Mouse (Mus musculus): ENCODE data around the gene Ckap2l.

Gene Ckap2l

DNA sequence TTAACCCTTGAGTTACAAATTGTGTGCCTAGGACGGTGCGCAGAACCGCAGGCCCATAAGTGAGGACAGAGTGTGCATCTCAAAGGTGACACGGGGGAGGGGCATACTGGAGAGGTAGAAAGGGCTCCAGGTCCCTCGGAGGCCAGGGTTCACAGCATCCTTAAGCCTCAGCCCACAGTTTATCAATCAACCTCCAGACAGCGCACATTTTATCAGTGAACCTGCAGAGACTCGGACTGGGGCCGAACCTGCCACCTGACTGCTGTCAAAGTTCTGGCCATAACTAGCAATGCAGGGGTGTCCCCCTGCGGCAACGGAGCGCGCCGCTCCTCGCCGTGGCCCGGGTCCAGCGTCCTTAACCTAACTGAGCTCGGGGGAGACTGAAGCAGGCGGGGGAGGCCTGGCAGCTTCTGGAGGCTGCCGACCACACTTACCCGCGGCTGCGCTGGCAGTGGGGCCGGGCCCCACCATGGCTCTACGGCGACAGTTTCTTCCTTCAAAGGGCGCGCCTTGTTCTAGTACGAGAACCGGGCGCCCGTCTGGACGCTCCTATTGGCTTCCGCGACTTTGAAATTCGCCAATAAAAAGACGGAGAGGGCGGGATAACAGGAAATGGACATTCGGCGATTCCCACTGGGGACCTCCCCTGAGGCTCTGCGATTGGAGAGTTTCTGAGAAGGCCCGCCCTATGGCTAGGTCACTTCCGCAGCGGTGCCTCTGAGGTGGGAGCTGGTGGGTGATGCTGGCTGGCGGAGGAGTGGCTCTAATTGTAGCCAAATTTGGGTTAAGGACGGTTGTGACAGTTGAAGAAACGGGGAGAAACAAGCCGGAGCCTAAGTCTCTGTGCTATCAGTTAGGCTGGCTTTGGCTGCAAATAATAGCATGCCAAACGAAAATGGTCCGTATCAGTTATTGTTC is at the start of gene Ckap2l:
Gene Ckap2l (minus strand): TSS at position 542 of the 918 bp plus-strand sequence.
- peak; percentile 99 for DNase-seq (ENCODE audit: low spot score in 2 of 2)

DNA sequence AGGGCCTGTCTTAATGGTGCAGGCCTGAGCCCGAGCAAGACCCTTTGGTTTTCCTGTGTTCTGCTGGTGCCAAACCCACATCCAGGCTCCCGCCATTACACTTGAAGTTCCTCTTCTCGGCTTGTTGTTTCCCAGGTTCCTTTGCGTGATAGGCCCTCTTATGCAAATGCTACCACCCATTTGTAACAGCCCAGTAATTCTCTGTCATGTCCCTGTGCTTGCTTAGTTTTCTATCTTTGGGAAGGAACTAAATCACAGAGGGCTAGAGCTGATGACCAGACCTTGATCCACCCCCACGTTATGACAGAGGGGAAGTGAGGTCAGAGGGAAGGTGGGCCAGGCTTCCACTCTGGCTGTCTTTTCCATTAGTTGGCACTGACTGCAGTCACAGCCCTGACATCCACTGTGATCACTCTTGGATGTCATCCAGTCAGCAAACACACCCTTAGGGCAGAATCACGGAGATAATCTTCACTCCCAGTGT is 41.2 kb upstream of the Ckap2l start:
- DNase-seq (ENCODE audit: low spot score in 2 of 2) = no peak

DNA sequence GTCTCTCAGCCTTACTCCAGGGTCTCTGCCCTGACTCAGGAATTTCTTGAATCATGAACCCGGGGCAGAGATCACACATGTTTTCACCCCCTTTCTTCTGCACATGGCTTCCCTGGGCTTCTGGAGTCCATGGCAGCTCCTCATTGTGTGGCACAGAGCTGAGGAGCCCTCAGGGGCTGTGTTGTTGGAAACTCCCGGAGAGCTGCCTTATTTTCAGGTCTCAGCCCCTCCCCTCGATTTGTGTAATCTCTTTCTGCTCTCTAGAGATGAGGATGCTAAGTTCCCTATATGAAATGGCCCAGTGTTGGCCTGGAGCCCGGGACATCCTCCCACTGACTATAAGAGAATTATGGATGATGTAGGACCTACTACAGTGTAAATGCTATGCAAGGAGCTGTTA is 36.5 kb upstream of the Ckap2l start:
- DNase-seq (ENCODE audit: low spot score in 2 of 2) = no peak

DNA sequence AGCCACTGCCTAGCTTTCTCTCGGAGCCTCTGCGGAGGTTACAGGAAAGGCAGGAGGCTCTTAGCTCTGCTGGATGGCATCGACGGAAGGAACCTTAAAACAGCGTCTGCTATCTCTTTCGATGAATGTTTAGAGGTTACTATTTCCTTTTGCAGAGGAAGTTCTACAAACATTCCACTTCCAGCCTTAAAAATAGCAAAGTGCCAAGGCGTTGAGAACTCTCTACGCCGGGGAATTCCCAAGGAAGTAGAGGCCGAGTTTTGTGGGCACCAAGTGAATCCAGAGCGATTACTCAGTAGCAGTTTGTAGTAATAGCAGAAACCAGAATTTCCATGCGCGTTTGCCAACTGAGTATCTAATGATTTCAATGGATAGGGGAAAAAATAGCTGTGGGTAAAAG is 33.5 kb upstream of the Ckap2l start:
- DNase-seq (ENCODE audit: low spot score in 2 of 2) = no peak

DNA sequence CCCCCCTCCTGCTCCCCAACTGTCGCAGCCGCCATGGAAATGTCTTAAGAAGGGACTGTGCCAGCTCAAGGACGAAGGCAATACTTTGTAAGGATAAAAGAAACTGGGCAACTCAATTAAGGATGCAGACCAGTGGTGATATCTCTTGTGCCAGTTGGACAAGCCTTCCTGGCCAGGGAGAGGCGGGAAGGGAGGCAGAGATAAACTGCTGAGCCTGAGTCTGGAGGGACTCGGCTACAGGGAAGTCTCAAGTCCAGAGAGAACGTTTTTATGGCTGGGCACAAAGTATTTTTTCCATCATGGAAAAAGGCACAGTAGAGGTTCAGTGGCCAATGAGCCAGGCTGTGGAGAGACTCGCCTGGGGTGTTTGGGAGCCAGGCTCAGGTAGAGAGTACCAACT is 33.0 kb upstream of the Ckap2l start:
- DNase-seq (ENCODE audit: low spot score in 2 of 2) = no peak

DNA sequence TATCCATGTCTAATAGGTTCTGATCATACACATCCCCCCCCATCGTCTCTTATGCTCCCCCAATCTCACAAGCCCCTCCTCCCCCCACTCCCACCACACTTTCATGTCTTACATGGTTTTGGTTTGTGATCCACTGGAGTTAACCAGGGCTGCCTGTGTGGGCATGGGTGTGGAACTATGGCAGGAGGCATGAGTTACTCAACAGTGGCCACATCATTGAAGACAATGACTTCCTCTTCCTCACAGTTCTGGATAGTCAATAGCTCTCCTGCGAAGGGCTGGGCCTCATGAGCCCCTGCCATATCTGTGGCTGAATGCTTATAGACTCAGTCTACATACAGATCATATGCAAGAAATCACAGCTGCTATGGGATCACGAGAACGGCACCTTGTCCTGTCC is 31.2 kb upstream of the Ckap2l start:
- DNase-seq (ENCODE audit: low spot score in 2 of 2) = no peak

DNA sequence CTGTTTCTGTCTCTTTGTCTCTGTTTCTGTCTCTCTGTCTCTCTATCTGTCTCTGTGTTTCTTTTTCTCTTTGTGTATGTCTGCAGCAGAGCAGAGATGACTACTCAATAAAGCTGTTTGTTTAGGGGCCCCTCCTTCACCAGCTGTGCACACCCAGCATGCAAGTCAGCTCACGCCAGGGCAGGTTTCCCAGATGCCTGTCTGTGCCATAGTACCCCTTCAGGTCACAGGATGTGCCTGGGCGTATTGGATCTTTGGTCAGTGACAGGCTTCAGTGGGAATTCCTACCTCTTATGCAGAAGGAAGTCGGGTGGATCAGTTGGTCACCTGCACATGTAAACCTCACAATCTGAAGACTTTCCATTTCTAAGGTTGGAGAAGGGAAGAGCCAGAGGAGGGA is 27.2 kb upstream of the Ckap2l start:
- no peak for DNase-seq (ENCODE audit: low spot score in 2 of 2)

DNA sequence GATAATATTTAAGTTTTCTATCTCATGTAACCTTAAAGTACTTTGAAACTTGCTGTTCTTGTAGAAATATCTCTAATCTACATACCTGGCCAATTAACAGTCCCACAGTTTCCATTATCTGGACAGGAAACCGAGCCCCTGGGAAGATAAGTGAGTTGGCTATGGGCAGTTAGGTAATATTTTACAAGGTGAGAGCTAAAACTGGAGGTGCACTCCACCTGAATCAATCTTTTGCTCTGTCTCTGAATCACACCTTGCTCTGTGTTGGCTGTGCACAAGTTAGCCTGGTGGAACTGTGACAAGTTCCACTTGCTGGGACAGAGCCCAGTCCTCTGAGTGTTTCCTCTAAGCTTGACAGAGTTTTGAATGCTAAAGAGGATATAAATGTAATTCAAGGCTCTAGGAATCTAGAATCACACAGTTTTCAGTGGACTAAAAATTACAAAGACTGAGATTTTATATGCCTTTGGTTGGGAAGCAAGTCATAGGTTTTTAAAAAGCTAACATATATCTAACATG is 25.2 kb upstream of the Ckap2l start:
- peak; percentile 57 to 61 for DNase-seq (ENCODE audit: low spot score in 2 of 2)

DNA sequence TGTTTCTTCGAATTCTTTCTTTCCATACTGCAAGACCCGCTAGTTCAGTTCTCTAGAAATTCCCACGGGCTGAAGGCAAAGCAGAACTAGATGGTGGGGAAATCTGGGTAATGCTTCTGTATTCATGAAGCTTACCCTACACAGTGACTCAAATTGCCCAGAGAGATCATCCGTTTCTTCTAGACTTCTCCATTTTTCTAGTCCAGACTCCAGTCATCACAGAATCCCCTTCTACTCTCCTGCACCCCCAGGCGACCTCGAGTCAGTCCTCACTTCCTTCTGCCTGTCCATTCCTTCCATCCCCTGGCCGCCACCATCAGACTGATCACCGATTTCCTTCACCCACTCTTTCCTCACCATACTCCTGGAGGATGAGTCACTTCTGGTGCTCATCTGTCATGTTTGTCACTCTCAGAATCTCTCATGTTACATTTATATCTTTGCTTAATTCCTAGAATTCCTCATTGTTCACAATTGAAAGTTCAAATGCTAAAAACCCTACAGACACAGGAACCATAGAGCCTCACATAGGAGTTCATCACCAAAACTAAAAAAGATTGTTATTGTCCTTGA is 23.1 kb upstream of the Ckap2l start:
- DNase-seq (ENCODE audit: low spot score in 2 of 2) = no peak

DNA sequence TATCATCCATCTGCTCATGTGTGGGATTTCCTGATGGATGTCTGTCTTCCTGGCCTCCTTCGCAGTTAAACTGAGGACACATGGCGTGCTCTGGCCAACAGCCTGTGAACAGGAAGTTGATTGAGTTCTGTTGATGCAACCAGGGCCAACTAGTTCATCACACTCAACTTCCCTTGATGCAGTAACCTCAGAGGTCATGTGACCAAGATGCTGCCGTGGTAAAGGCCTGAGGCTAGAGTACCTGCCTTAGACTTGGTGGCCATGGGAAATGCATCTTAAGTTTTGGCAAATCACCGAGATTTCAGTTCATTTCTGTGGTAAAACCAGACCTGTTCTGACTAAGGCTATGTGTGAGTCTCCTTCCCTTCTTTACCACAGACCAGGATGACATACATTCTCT is 18.8 kb upstream of the Ckap2l start:
- DNase-seq (ENCODE audit: low spot score in 2 of 2) = peak in 1 of 2 experiments; percentile 20

DNA sequence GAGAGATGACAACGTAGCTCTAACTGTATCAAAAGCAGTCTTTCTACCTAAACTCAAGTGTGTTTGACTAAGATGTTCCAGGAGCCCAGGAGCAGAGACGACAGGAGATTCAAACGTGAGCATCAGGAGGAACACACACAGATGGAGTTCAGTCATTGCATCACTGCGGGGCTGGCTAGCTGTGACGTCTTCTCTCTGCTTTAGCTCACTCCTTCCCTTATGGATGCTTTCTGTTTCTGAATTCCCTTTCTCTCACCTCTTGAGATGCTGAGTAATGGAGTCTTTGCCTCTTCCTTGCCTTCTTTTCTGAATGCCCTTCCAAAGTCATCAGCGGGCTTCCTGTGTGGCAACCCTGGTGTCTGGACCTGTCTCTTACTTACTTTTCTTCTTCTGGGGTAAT is 17.9 kb upstream of the Ckap2l start:
- no peak for DNase-seq (ENCODE audit: low spot score in 2 of 2)

DNA sequence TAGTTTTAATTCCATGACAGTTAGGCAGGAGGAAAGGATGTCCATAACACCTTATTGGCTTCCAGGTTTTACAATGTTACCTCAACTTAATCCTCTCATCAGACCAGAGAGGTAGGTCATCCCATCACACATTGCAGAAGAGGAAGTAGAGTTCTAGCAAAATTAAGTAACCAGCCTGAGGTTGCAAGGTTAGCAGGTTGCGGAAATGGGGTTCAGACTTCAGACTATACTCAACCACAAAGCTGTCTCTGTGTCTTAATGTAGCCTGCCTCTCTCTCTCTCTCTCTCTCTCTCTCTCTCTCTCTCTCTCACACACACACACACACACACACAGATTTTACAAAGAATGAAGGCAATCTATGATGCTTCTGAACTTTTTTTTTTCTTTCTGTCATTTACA is 16.9 kb upstream of the Ckap2l start:
- DNase-seq (ENCODE audit: low spot score in 2 of 2) = no peak

DNA sequence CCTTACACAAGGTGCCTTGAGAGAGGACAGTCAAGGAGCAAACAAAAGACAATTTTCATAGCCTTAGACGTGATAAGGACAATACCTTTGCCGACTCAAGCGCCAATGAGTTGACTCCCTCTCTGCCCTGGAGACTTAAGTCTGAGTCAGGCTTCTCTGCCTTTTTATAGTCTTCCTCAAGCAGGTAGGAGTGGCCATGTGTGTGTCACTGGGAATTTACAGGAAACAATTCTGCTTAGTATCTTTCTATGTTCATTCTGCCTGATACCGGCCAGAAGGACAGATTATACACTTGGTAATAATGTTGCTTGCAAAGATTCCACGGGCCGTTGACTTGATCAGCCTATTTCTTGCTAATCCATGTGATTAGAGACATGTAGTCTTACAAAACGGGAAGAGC is 12.8 kb upstream of the Ckap2l start, which contains the start of gene Il1a:
Gene Il1a (minus strand): TSS at position 137 of the 400 bp plus-strand sequence.
- DNase-seq (ENCODE audit: low spot score in 2 of 2) = peak in 1 of 2 experiments; percentile 12

DNA sequence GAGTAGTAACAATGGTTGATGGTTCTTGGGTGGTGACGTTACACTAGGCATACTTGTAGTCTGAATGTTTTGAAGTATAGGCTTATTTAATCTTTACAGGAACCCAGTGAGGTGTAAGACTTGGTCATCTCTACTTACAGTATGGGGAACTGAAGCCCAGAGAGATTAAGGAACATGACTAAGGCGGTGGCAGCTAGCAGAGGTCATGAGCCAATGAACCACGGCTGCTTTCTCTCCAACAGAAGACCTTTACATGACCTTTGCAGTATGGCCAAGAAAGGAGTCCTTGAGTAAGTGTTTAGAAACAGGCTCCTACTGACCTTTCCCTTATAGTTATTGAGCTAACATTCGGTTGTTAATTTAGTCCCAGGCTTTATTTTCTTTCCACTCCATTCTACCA is 9.0 kb upstream of the Ckap2l start:
- DNase-seq (ENCODE audit: low spot score in 2 of 2) = no peak

DNA sequence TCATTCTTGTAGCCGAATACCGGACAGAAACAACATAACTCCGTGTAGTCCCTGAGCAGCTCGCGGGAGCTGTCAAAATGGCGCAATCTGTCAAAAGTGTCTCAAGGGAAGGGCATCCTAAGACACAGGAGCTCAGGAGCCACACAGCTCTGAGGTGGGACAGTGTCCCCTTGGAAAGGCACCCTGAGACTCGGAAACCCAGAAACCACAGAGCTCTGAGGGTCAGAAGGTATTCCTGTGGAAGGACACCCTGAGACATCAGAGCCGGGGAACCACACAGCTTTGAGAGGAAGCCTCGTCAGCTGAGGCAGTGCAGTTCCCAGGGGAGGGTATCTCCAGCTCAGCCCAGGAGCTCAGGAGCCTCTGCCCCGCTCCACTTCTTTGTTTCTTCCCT is 574 bp upstream of the Ckap2l start:
- peak in 1 of 2 experiments; percentile 38 for DNase-seq (ENCODE audit: low spot score in 2 of 2)

DNA sequence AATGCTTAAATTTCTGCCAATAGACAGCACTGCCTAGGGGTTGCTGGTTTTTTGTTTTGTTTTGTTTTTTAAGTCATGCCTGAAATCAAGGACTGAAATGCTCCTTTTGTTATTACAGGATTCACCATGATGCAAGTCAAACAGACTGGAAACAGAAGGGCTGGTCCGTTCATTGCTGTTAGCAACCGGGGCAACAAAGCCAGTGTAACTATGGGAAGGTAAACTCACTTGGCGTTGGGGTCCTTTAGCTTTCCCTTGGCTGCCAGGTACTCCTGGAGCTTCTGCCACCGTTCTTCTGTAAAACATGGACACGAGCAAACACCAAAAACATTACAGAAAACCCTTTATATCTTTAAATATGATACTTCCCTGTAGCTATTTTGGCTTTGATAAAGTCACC is 926 bp downstream of the Ckap2l start:
- no peak for DNase-seq (ENCODE audit: low spot score in 2 of 2)

DNA sequence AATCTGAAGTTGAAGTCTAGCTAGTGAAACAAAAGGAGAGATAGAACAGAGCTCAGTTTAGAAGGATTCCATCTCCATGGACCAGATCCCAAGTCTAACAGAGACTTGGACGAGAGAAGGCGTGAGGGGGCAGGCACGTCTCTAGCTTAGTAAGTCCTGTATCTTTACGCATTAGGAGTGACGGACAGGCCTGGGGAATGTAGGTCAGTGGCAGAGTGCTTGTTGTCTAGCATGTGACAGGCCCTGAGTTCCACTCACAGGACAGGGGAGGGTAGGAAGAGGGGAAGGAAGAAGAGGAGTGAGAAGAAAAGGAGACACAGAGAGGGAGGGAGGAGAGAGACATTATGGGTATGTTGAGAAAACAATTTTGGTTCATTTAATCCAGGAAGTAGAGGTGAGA is 1.9 kb downstream of the Ckap2l start:
- no peak for DNase-seq (ENCODE audit: low spot score in 2 of 2)

DNA sequence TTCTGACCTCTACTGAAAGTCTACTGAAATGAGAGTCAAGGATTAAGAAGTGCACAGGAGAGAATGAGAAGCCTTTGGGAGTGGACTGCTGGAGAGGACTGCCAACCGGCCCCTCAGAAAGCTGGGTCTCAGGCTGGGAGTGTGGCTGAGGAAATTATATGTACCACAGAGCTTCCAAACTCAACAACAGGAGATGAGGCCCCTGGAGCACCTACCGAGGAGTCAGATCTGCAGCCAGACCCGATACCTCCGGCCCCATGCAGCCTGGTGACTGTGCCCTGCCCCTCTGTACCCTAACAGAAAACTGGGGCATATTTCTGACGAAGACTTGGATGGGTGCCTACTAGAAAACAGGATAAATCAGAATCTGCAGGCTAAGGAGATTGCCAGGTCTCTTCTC is 23.2 kb downstream of the Ckap2l start:
- DNase-seq (ENCODE audit: low spot score in 2 of 2) = no peak

DNA sequence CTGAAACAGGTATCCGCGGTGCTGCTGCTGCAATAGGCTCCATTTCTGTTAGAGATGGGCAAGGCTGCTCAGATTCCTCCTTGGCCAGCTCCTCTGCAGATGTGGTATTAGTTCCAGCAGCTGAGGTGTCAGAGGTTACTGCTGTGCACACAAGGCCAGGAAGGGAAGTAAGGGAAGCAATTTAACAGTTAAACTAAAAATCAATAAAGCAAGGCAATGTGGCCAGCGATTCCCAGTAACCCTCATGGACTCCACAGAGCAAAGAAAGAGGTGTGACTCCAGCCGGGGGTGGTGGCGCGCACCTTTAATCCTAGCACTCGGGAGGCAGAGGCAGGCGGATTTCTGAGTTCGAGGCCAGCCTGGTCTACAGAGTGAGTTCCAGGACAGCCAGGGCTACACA is 26.4 kb downstream of the Ckap2l start:
- DNase-seq (ENCODE audit: low spot score in 2 of 2) = no peak

DNA sequence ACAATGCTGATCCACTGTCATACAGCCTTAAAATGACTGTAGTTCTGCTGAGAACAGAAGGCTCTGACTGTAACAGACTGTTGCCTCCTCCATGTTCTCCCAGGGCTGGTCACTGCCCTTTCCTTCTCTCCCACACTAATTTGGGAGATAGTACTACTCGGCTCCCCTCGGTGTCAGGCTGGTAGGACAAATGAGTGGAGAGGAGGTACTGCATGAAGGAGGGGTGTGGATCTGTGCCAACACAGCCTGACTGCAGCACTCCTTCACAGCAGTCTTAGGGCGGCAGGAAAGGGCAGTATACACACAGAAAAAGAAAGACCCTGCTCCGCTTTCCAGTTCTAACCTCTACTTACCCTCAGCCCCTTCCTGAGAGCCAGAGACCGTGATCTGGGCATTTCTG is 27.0 kb downstream of the Ckap2l start:
- no peak for DNase-seq (ENCODE audit: low spot score in 2 of 2)

DNA sequence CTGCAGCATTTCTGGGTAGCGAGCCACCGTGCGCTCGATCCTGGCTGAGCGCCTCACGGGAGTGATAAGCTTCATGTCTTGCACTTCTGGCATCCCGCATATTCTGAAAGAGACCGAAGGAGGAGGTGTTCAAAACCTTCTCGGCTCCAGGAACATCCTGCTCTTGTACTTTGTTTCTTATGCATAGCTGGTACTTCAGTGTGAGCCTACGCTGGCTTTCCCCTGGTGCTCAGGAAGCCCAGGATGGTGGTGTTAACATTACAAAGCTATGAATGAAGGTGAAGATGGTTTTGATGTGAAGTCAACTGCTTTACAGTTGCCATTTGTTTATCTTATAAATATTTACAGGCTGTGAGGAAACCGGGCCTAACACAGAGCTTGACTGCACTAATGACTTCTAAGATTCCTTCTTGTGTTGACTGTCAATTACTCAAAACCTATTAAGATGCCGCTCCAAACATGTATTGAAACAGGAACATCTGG is 27.8 kb downstream of the Ckap2l start:
- no peak for DNase-seq (ENCODE audit: low spot score in 2 of 2)

DNA sequence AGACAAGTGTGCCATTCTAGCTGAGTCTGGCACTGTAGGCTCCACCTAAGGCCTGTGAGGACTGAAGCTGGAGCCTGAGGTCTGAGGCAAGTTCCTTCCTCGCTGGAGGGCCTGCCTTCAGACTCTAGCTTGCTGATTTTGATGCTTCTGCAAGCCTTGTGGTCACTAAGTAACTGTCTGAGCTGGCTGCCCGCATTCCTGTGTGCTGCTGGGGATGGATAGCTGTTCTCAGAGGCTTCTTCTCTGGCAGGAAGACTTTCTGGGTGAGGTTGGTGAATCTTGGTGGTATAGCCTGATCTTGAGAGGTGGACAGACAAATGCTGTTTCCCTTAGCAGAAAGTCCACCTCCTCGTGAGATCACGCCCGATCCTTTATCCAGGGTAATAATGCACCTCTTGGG is 29.3 kb downstream of the Ckap2l start:
- DNase-seq (ENCODE audit: low spot score in 2 of 2) = peak in 1 of 2 experiments; percentile 38

DNA sequence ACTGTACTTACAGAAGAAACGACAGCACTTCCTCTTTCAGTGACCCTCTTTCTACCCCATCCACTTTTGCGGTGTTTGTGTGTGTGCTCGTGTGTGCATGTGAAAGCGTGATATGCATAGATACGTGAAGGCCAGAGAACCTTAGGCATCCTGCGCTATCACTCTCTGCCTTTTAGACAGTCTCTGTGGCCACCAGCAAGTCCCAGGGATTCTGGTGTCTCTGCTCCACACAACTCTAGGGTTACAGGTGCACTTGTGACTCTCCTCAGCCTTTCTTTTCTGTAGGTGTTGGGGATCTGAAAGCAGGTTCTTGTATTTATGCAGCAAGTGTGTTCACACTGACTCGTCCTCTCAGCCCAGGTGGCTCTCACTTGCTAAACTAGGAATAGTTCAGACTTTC is 31.7 kb downstream of the Ckap2l start:
- DNase-seq (ENCODE audit: low spot score in 2 of 2) = no peak
